Mouse (Mus musculus) inflammation-experienced regulatory T-cells, adult 16 weeks (primary cell): Measurements from ENCODE around the gene Cd209f. TPM values are rescaled to one million over a fixed set of nuclear protein-coding genes. Genes with fewer than 3 reads are reported as not detected.

Experiments
- polyA plus RNA-seq: library from polyadenylated mRNA; unstranded; fragments of 100-300 nt; shearing (Covaris generic); gene quantifications from one replicate; pipeline ENCODE4 v1.2.1, GENCODE M21; 2017

Gene Cd209f
- not detected for polyA plus RNA-seq

GRCm38 (mm10) chr8:4105735-4106134 is at the start of gene Cd209f:
TSS of gene Cd209f (minus strand) at chr8:4105835.

GRCm38 (mm10) chr8:4133798-4134197 is 28.2 kb upstream of the Cd209f start, which contains the start of gene Cd209g:
TSS of gene Cd209g (plus strand) at chr8:4134098.

Other genes with a start within 250 kb of the Cd209f start
- not detected for gene Cd209d, start 227.3 kb downstream of the Cd209f start, polyA plus RNA-seq
- not detected for gene Cd209b, start 179.0 kb downstream of the Cd209f start, polyA plus RNA-seq
- gene Cd209c, start 151.1 kb downstream of the Cd209f start, polyA plus RNA-seq = 0.37 TPM
- not detected for gene Cd209g, start 28.3 kb upstream of the Cd209f start, polyA plus RNA-seq
- 19.4 TPM for gene Evi5l, start 60.7 kb upstream of the Cd209f start, polyA plus RNA-seq
- gene Prr36, start 111.6 kb upstream of the Cd209f start, polyA plus RNA-seq = 0.29 TPM
- 0.29 TPM for gene Lrrc8e, start 121.0 kb upstream of the Cd209f start, polyA plus RNA-seq
- gene Map2k7, start 132.9 kb upstream of the Cd209f start, polyA plus RNA-seq = 74.4 TPM
- gene Gm49320, start 133.0 kb upstream of the Cd209f start, polyA plus RNA-seq = 0.82 TPM
- 10.4 TPM for gene Tgfbr3l, start 142.4 kb upstream of the Cd209f start, polyA plus RNA-seq
- gene Snapc2, start 147.2 kb upstream of the Cd209f start, polyA plus RNA-seq = 33.3 TPM
- gene Ctxn1, start 153.4 kb upstream of the Cd209f start, polyA plus RNA-seq = 0.40 TPM
- 62.2 TPM for gene Timm44, start 170.1 kb upstream of the Cd209f start, polyA plus RNA-seq
- 15.7 TPM for gene Ccl25, start 219.4 kb upstream of the Cd209f start, polyA plus RNA-seq
- 18.7 TPM for gene Elavl1, start 219.6 kb upstream of the Cd209f start, polyA plus RNA-seq